In genomic region chr17:61325401-61325800, GRCm38 (mm10) we compare ENCODE assay signal across 26 mouse cellular contexts.
"Had no signal": no experiment of that assay in that cellular context is flagged by ENCODE, and none has a peak within 500 bp of the region (broad histone marks: within the 10 kb centered on the region; RNA-seq: fewer than 3 reads in every experiment).

No protein-coding gene starts in this region.

- H3K4me3 ChIP-seq: gastrocnemius, adult 2 months; heart, adult 2 months; heart, embryonic 13.5 days; heart, embryonic 15.5 days; hindbrain, embryonic 13.5 days; hindbrain, embryonic 15.5 days; limb, embryonic 12.5 days; limb, embryonic 15.5 days; liver, embryonic 12.5 days had no signal

- H3K36me3 ChIP-seq: heart, embryonic 13.5 days; heart, embryonic 15.5 days; hindbrain, embryonic 13.5 days; hindbrain, embryonic 15.5 days; limb, embryonic 12.5 days; limb, embryonic 15.5 days; liver, embryonic 12.5 days had no signal

- H3K9ac ChIP-seq: heart, embryonic 13.5 days; heart, embryonic 15.5 days; hindbrain, embryonic 13.5 days; hindbrain, embryonic 15.5 days; limb, embryonic 12.5 days; limb, embryonic 15.5 days; liver, embryonic 12.5 days; liver, embryonic 14.5 days had no signal

- ATAC-seq: hindbrain, postnatal 0 days; intestine, embryonic 16.5 days; liver, embryonic 12.5 days had no signal

- DNase-seq: gastrocnemius, adult 2 months; gastrocnemius, postnatal 10 days; gastrocnemius, postnatal 25 days; heart, adult 11 months; heart, adult 2 months; heart, postnatal 14 days; heart, postnatal 36 days; kidney, adult 11 months; kidney, adult 2 months; kidney, adult 9 months; kidney, postnatal 14 days; kidney, postnatal 36 days; layer of hippocampus, adult 9-11 months; layer of hippocampus, postnatal 36 days; left cerebral cortex, postnatal 4 days had no signal

- H3K4me2 ChIP-seq: heart, embryonic 11.5 days; heart, embryonic 13.5 days; heart, embryonic 15.5 days; hindbrain, embryonic 13.5 days; hindbrain, embryonic 15.5 days; limb, embryonic 12.5 days; limb, embryonic 15.5 days; liver, embryonic 12.5 days had no signal

- H3K27ac ChIP-seq: gastrocnemius, adult 2 months; heart, adult 2 months; heart, embryonic 13.5 days; heart, embryonic 15.5 days; hindbrain, embryonic 13.5 days; hindbrain, embryonic 15.5 days; hindbrain, postnatal 0 days; limb, embryonic 12.5 days; limb, embryonic 15.5 days; liver, embryonic 12.5 days; liver, embryonic 14.5 days had no signal

- H3K4me1 ChIP-seq: heart, embryonic 13.5 days; heart, embryonic 15.5 days; hindbrain, embryonic 13.5 days; hindbrain, embryonic 15.5 days; limb, embryonic 12.5 days; limb, embryonic 15.5 days; liver, embryonic 12.5 days had no signal

- H3K27me3 ChIP-seq: heart, embryonic 13.5 days; heart, embryonic 15.5 days; hindbrain, embryonic 13.5 days; hindbrain, embryonic 15.5 days; limb, embryonic 12.5 days; limb, embryonic 15.5 days; liver, embryonic 12.5 days had no signal

- H3K9me3 ChIP-seq: heart, embryonic 13.5 days; heart, embryonic 15.5 days; hindbrain, embryonic 13.5 days; hindbrain, embryonic 15.5 days; limb, embryonic 12.5 days; limb, embryonic 15.5 days; liver, embryonic 12.5 days had no signal
